Mouse (Mus musculus) forebrain, embryonic 11.5 days (tissue): ENCODE measurements around the gene Ddx19b. TPM values are rescaled to one million over a fixed set of nuclear protein-coding genes. Genes with fewer than 3 reads are reported as not detected.
"Not testable (repeated sequence)": the region's sequence is repeated elsewhere in the genome, so short reads cannot be mapped to it uniquely, and the experiment has no call there.

Experiments
- ATAC-seq: fragments of 200-750 bp; cut with Nextera tagmentation; replicated peaks from 2 replicates; pipeline ENCODE4 v1.8.0; 2017; ENCODE audit warnings: moderate TSS enrichment; ENCODE audit not compliant: low FRiP score
- DNase-seq: peaks from one replicate; pipeline ENCODE4 v3.0.0-alpha.2; 2017; ENCODE audit warnings: low spot score
- H3K27ac ChIP-seq: fragments of 300-500 bp; sonication (generic); 2 replicates; pipeline ENCODE4 v1.5.1; 2014; ENCODE audit warnings: low read depth, low read length
- H3K27me3 ChIP-seq: fragments of 300-500 bp; sonication (generic); 2 replicates; pipeline ENCODE4 v1.6.1; 2014; ENCODE audit warnings: mild to moderate bottlenecking, low read length, mixed read lengths; ENCODE audit not compliant: control insufficient read depth, insufficient read depth
- H3K36me3 ChIP-seq: fragments of 300-500 bp; sonication (generic); 2 replicates; pipeline ENCODE4 v1.6.1; 2014; ENCODE audit warnings: mild to moderate bottlenecking, low read length, moderate library complexity, mixed read lengths; ENCODE audit not compliant: control insufficient read depth, insufficient read depth
- H3K4me1 ChIP-seq: fragments of 300-500 bp; sonication (generic); replicated peaks from 2 replicates; pipeline ENCODE4 v1.6.1; 2014; ENCODE audit warnings: low read length, mixed read lengths; ENCODE audit not compliant: control insufficient read depth, insufficient read depth
- H3K4me2 ChIP-seq: fragments of 300-500 bp; sonication (generic); 2 replicates; pipeline ENCODE4 v1.6.1; 2014; ENCODE audit warnings: low read depth, mild to moderate bottlenecking, low read length, moderate library complexity, mixed read lengths; ENCODE audit not compliant: severe bottlenecking
- H3K4me3 ChIP-seq: fragments of 300-500 bp; sonication (generic); 2 replicates; pipeline ENCODE4 v1.5.1; 2014; ENCODE audit warnings: low read depth, low read length
- H3K9ac ChIP-seq: fragments of 300-500 bp; sonication (generic); 2 replicates; pipeline ENCODE4 v1.6.1; 2014; ENCODE audit warnings: low read length
- H3K9me3 ChIP-seq: fragments of 300-500 bp; sonication (generic); 2 replicates; pipeline ENCODE4 v1.6.1; 2016; ENCODE audit warnings: low read length, mixed read lengths; ENCODE audit not compliant: control insufficient read depth
- WGBS: fragments of 180-500 bp; shearing (Covaris S2); extraction: QIAGEN DNeasy Blood & Tissue Kit; methylation state at CpG from one replicate; pipeline ENCODE4 v1.1.7; 2014; 5-methylcytosine and 5-hydroxymethylcytosine counted together
- polyA plus RNA-seq: library from polyadenylated mRNA; unstranded; fragments of >200 nt; fragmentation: Nextera tagmentation; extraction: Ambion mirVana; gene quantifications from 2 replicates; pipeline ENCODE4 v1.2.1, GENCODE M21; 2014

Ddx19b gene
- polyA plus RNA-seq, 1 experiment from 2014 or later, result 10.2 TPM

GRCm38 (mm10) chr8:110964666-110965065, 66.9 kb downstream of the Ddx19b start:
- WGBS, result 88% methylated on average over 7 of the region's 7 CpGs
- no peaks in the 10 kb centered on the region; the same call in 1 of the 2 replicates for H3K36me3 ChIP-seq

GRCm38 (mm10) chr8:110963051-110963450, 68.5 kb downstream of the Ddx19b start:
- H3K36me3 ChIP-seq, result no peaks in the 10 kb centered on the region; the same call in 1 of the 2 replicates
- H3K9me3 ChIP-seq, result no peaks in the 10 kb centered on the region
- no peak overlapping the region for H3K4me3 ChIP-seq
- H3K27me3 ChIP-seq, result no peaks in the 10 kb centered on the region
- H3K9ac ChIP-seq, result no peak overlapping the region
- no peak overlapping the region for H3K4me2 ChIP-seq
- WGBS, result 94% methylated on average over 2 of the region's 2 CpGs
- no peak overlapping the region for H3K27ac ChIP-seq
- DNase-seq (no peak), ATAC-seq (no peak)
- no peaks in the 10 kb centered on the region for H3K4me1 ChIP-seq

More at GRCm38 (mm10) chr8:110964666-110965065, 66.9 kb downstream of the Ddx19b start:
- H3K4me1 ChIP-seq, result no peaks in the 10 kb centered on the region
- no peaks in the 10 kb centered on the region for H3K9me3 ChIP-seq
- no peaks in the 10 kb centered on the region for H3K27me3 ChIP-seq
- no peak overlapping the region for H3K9ac ChIP-seq
- H3K4me3 ChIP-seq, result no peak overlapping the region
- no peak overlapping the region for H3K27ac ChIP-seq
- ATAC-seq (no peak), DNase-seq (no peak)
- no peak overlapping the region for H3K4me2 ChIP-seq

- ATAC-seq (no peak), DNase-seq (no peak)
- 94% methylated on average over 6 of the region's 6 CpGs for WGBS
- H3K9ac ChIP-seq, result no peak overlapping the region
- no peak overlapping the region for H3K4me3 ChIP-seq
- no peaks in the 10 kb centered on the region; the same call in 1 of the 2 replicates for H3K36me3 ChIP-seq
- H3K27ac ChIP-seq, result no peak overlapping the region
- H3K4me1 ChIP-seq, result no peaks in the 10 kb centered on the region
- no peak overlapping the region for H3K4me2 ChIP-seq
- H3K9me3 ChIP-seq, result no peaks in the 10 kb centered on the region
- no peaks in the 10 kb centered on the region for H3K27me3 ChIP-seq
These were observed 71.6 kb downstream of the Ddx19b start for GRCm38 (mm10) chr8:110959906-110960305.

GRCm38 (mm10) chr8:110959071-110959780, 72.3 kb downstream of the Ddx19b start:
- H3K4me2 ChIP-seq, result no peak overlapping the region
- no peaks in the 10 kb centered on the region for H3K4me1 ChIP-seq
- no peak overlapping the region for H3K9ac ChIP-seq
- no peaks in the 10 kb centered on the region; the same call in 1 of the 2 replicates for H3K36me3 ChIP-seq
- no peak overlapping the region for H3K4me3 ChIP-seq
- no peaks in the 10 kb centered on the region for H3K27me3 ChIP-seq
- ATAC-seq, result no peak
- H3K9me3 ChIP-seq, result no peaks in the 10 kb centered on the region
- H3K27ac ChIP-seq, result no peak overlapping the region
- 96% methylated on average over 12 of the region's 12 CpGs for WGBS
- no peak for DNase-seq

- H3K4me2 ChIP-seq, H3K4me3 ChIP-seq, H3K9ac ChIP-seq, H3K9me3 ChIP-seq, H3K27me3 ChIP-seq, ATAC-seq, H3K36me3 ChIP-seq, H3K4me1 ChIP-seq, DNase-seq, H3K27ac ChIP-seq: not testable (repeated sequence)
- WGBS, result 91% methylated on average over 7 of the region's 7 CpGs
These were observed 73.0 kb downstream of the Ddx19b start for GRCm38 (mm10) chr8:110958553-110958952.

GRCm38 (mm10) chr8:110958135-110958534, 73.4 kb downstream of the Ddx19b start:
- Histone ChIP-seq H3K4me1 (no peaks in the 10 kb centered on the region), H3K4me2 (no peak overlapping the region), H3K36me3 (no peaks in the 10 kb centered on the region; the same call in 1 of the 2 replicates), H3K27me3 (no peaks in the 10 kb centered on the region), H3K9ac (no peak overlapping the region), H3K27ac (no peak overlapping the region), H3K9me3 (no peaks in the 10 kb centered on the region), H3K4me3 (no peak overlapping the region)
- WGBS, result 86% methylated on average over 5 of the region's 5 CpGs
- no peak for DNase-seq
- no peak for ATAC-seq

- H3K9ac ChIP-seq, result no peak overlapping the region
- 94% methylated on average over 19 of the region's 19 CpGs for WGBS
These were observed 74.1 kb downstream of the Ddx19b start for GRCm38 (mm10) chr8:110957471-110957870.

GRCm38 (mm10) chr8:110956619-110957450, 74.7 kb downstream of the Ddx19b start:
- Histone ChIP-seq H3K9me3 (no peaks in the 10 kb centered on the region), H3K27me3 (no peaks in the 10 kb centered on the region), H3K36me3 (no peaks in the 10 kb centered on the region), H3K4me2 (no peak overlapping the region), H3K27ac (no peak overlapping the region), H3K4me3 (no peak overlapping the region), H3K9ac (no peak overlapping the region), H3K4me1 (no peaks in the 10 kb centered on the region)
- WGBS, result 91% methylated on average over 15 of the region's 15 CpGs
- DNase-seq (no peak), ATAC-seq (no peak)

More at GRCm38 (mm10) chr8:110957471-110957870, 74.1 kb downstream of the Ddx19b start:
- Histone ChIP-seq H3K27ac (no peak overlapping the region), H3K27me3 (no peaks in the 10 kb centered on the region), H3K4me2 (no peak overlapping the region), H3K4me1 (no peaks in the 10 kb centered on the region), H3K9me3 (no peaks in the 10 kb centered on the region), H3K4me3 (no peak overlapping the region), H3K36me3 (no peaks in the 10 kb centered on the region; the same call in 1 of the 2 replicates)
- DNase-seq, result no peak
- ATAC-seq, result no peak
